Mouse (Mus musculus): ENCODE measurements around the gene Cd81.

- no peak for TF ChIP-seq CTCF (IDR thresholded peaks at IDR 0.05; ENCODE audit: control insufficient read depth, insufficient read depth, insufficient replicate concordance, low read depth, low read length)
- TF ChIP-seq POLR2A (IDR thresholded peaks at IDR 0.05; ENCODE audit: control insufficient read depth, low read depth, low read length), result no peak
Measured at GRCm38 (mm10) chr7:143049841-143050816, 2.4 kb upstream of the Cd81 start.

Data from testis, adult 2 months (tissue).